Mouse (Mus musculus) hindbrain, embryonic 13.5 days (tissue): ENCODE measurements around the gene Chchd6. TPM values are rescaled to one million over a fixed set of nuclear protein-coding genes. Genes with fewer than 3 reads are reported as not detected.

ENCODE experiments used
- ATAC-seq: fragments of 200-750 bp; cut with Nextera tagmentation; 2 replicates; pipeline ENCODE4 v1.8.0; 2017; ENCODE audit warnings: moderate TSS enrichment; ENCODE audit not compliant: low FRiP score
- H3K27ac ChIP-seq: fragments of 300-500 bp; sonication (generic); 2 replicates; pipeline ENCODE4 v1.5.1; 2015; ENCODE audit warnings: inconsistent platforms, mild to moderate bottlenecking, moderate library complexity
- H3K27me3 ChIP-seq: fragments of 300-500 bp; sonication (generic); 2 replicates; pipeline ENCODE4 v1.6.1; 2015; ENCODE audit warnings: mild to moderate bottlenecking, inconsistent platforms
- H3K36me3 ChIP-seq: fragments of 300-500 bp; sonication (generic); 2 replicates; pipeline ENCODE4 v1.6.1; 2015; ENCODE audit warnings: mild to moderate bottlenecking, inconsistent platforms
- H3K4me1 ChIP-seq: fragments of 300-500 bp; sonication (generic); replicated peaks from 2 replicates; pipeline ENCODE4 v1.6.1; 2015; ENCODE audit warnings: inconsistent platforms
- H3K4me2 ChIP-seq: fragments of 300-500 bp; sonication (generic); 2 replicates; pipeline ENCODE4 v1.6.1; 2015; ENCODE audit warnings: inconsistent platforms, mild to moderate bottlenecking, moderate library complexity
- H3K4me3 ChIP-seq: fragments of 300-500 bp; sonication (generic); 2 replicates; pipeline ENCODE4 v1.5.1; 2015; ENCODE audit warnings: mild to moderate bottlenecking, inconsistent platforms
- H3K9ac ChIP-seq: fragments of 300-500 bp; sonication (generic); 2 replicates; pipeline ENCODE4 v1.6.1; 2015; ENCODE audit warnings: mild to moderate bottlenecking, inconsistent platforms
- H3K9me3 ChIP-seq: fragments of 300-500 bp; sonication (generic); 2 replicates; pipeline ENCODE4 v1.6.1; 2016; ENCODE audit warnings: inconsistent platforms
- WGBS: fragments of 180-500 bp; shearing (Covaris S2); methylation state at CpG from one replicate; pipeline ENCODE4 v1.1.7; 2015; 5-methylcytosine and 5-hydroxymethylcytosine counted together
- polyA plus RNA-seq: library from polyadenylated mRNA; unstranded; fragments of >200 nt; fragmentation: Nextera tagmentation; extraction: Ambion mirVana; gene quantifications from 2 replicates; pipeline ENCODE4 v1.2.1, GENCODE M21; 2015

Gene Chchd6
- polyA plus RNA-seq, 1 experiment from 2014 or later: 126 TPM

DNA sequence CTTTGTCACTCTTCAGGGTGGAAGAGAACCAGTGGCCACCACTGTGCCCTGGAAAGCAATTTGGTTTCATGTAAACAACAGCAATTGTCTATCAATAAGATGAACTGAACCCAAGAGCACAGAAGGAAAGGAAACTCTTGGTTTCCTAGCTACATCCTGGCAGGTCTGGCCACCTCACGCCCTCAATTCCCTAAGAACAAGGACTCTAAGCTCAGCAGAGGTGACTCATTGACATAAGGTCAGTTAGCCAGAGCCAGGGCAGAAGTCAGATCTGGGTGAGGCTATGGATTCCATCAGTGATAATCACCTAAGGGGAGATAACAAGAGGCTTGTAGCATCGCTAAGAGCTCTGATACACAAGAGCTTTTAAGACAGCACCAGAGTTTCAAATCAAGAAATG is 137.9 kb downstream of the Chchd6 start:
- 86% methylated on average over 2 of the region's 2 CpGs for WGBS
- no peak overlapping the region for H3K4me3 ChIP-seq
- H3K27ac ChIP-seq: no peak overlapping the region
- no peaks in the 10 kb centered on the region for H3K27me3 ChIP-seq
- peaks cover 17% of the 10 kb centered on the region for H3K4me1 ChIP-seq
- H3K9me3 ChIP-seq: no peaks in the 10 kb centered on the region
- no peak overlapping the region for H3K4me2 ChIP-seq
- no peaks in the 10 kb centered on the region for H3K36me3 ChIP-seq
- no peak for ATAC-seq
- no peak overlapping the region for H3K9ac ChIP-seq

DNA sequence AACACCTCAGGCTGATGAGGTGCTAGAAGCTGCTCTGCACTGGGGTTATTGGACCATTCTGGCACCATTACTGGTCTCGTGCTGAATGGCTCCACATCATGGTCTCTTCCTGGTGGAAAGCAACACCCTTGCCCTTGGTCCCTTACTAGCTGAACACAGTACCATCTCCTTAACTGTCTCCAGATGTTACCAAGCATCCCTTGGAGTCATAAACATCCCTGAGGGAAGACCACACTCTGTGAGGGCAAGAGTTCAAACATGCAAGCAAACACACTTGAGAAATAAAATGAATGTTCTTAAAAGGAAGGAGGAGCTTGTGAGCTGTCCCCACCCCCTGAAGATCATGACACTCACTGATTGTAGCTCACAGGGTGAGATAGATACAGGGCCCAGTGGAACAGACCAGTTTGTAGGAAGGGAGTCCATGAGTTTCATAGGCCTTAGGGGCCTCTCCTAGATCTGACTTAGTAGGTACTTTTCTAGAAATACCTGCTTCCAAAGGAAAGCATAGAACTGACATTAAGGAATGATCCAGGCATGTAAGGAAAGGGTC is 139.0 kb downstream of the Chchd6 start:
- no peak for ATAC-seq
- no peak overlapping the region for H3K9ac ChIP-seq
- WGBS: 76% methylated on average over 1 of the region's 1 CpGs
- no peaks in the 10 kb centered on the region for H3K9me3 ChIP-seq
- H3K4me3 ChIP-seq: no peak overlapping the region
- no peak overlapping the region for H3K27ac ChIP-seq
- H3K36me3 ChIP-seq: no peaks in the 10 kb centered on the region
- no peak overlapping the region for H3K4me2 ChIP-seq
- no peaks in the 10 kb centered on the region for H3K27me3 ChIP-seq
- H3K4me1 ChIP-seq: peaks cover 17% of the 10 kb centered on the region

DNA sequence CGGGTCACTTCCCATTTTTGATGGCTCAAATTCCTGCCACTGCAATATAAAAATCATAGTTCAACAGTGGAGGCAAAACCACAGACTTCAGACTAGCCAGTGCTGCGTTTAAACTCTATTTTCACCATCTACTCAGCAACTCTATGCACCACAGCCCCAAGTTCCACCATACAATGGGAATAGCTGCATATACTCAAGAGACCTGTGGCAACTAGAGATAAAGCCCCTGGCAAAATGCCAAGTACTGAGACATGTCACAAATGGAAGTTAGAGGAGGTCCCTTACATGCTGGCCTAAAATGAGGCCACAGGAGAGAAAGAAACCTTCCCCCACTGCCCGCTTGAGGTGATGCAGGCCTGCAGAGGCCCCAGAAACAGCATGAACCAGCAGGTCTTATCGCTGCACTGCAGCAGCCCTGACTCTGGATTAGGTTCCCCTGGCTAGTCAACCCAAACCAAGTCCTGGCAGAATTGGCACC is 139.9 kb downstream of the Chchd6 start:
- H3K27me3 ChIP-seq: no peaks in the 10 kb centered on the region
- H3K27ac ChIP-seq: no peak overlapping the region
- H3K4me1 ChIP-seq: peaks cover 17% of the 10 kb centered on the region
- H3K9ac ChIP-seq: no peak overlapping the region
- no peak overlapping the region for H3K4me2 ChIP-seq
- no peaks in the 10 kb centered on the region for H3K9me3 ChIP-seq
- H3K36me3 ChIP-seq: no peaks in the 10 kb centered on the region
- 77% methylated on average over 4 of the region's 4 CpGs for WGBS
- ATAC-seq: no peak
- no peak overlapping the region for H3K4me3 ChIP-seq

DNA sequence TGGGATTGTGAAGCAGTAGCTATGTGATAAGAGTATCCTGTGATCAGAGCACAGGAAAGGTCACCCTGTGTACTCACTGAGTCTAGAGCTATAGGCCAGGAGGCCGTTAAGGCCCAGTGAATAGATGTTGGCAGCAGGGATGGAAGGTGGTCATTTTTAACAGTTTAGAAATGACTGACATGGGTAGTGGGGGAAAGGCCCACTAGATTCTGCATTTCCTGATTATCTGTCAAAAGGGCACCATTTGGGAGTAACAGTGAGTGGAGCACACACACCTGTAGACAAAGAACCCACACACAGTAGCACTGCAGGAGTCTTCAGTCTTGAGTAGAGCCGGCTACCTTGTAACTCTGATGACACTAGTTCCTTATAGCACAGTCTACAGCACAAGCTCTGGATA is 141.0 kb downstream of the Chchd6 start:
- Histone ChIP-seq H3K4me2 (no peak overlapping the region), H3K27ac (no peak overlapping the region), H3K4me1 (peaks cover 17% of the 10 kb centered on the region), H3K36me3 (no peaks in the 10 kb centered on the region), H3K27me3 (no peaks in the 10 kb centered on the region), H3K9me3 (no peaks in the 10 kb centered on the region), H3K4me3 (no peak overlapping the region), H3K9ac (no peak overlapping the region)
- WGBS: 85% methylated on average over 2 of the region's 2 CpGs
- no peak for ATAC-seq

DNA sequence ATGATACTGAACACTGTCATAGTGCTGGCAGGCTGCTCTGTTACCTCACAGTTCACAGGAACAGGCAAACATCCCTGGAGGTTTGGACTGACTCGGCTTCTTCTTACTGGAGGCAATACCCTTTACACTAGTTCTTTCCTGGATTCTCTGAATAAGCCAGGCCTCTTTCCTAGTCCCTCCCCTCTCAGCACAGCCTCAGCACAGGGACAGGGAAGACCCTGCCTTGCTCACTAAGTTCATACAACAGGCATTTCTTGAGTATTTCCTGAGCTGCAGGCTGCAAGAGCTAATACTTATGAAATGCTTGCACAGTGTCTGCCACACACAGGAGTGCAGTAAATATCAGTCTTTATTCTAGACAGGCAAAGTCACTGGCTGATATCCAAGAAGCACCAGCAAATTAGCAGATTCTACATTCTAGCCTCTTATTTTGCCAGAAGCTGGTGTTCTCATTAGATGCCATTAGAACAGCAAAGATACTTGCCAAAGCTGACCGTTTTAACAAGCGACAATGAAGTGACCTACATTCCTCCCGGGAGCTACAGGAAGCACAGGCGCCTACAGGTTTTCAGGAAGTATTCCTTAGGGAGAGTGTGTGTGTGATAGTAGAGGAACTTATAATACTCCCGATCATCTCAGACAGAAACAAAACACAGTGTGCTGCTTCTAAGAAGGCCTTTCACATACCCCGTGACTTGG is 142.3 kb downstream of the Chchd6 start:
- H3K4me1 ChIP-seq: peaks cover 25% of the 10 kb centered on the region
- ATAC-seq: no peak; the same call in 1 of the 2 replicates
- no peaks in the 10 kb centered on the region for H3K27me3 ChIP-seq
- no peaks in the 10 kb centered on the region for H3K36me3 ChIP-seq
- H3K9me3 ChIP-seq: no peaks in the 10 kb centered on the region
- 68% methylated on average over 7 of the region's 7 CpGs for WGBS
- H3K4me3 ChIP-seq: no peak overlapping the region
- H3K27ac ChIP-seq: peak overlapping the region; percentile 58; the same call in 1 of the 2 replicates
- no peak overlapping the region for H3K4me2 ChIP-seq
- H3K9ac ChIP-seq: no peak overlapping the region

DNA sequence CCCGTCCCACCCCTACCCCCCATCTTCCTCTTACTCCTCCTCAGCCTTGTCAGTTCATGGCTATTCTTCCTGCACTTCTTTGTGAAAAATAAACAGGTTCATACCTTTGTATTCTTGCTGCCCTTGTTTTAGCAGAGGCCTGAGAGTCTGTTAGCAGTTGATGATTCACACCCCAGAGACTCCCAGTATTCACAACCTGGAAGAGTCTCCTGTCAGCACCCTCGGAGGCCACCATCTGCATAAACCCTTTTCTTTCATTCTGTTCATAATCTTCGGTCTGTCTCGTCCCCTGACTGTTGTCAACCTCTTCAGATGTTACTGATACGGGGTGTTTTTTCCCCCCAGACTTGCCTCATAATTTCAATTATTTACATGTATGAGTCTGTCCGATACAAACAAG is 143.1 kb downstream of the Chchd6 start:
- Histone ChIP-seq H3K9ac (no peak overlapping the region), H3K4me3 (no peak overlapping the region), H3K4me1 (peaks cover 25% of the 10 kb centered on the region), H3K36me3 (no peaks in the 10 kb centered on the region), H3K27ac (no peak overlapping the region), H3K4me2 (no peak overlapping the region), H3K9me3 (no peaks in the 10 kb centered on the region), H3K27me3 (no peaks in the 10 kb centered on the region)
- 79% methylated on average over 6 of the region's 6 CpGs for WGBS
- no peak for ATAC-seq

DNA sequence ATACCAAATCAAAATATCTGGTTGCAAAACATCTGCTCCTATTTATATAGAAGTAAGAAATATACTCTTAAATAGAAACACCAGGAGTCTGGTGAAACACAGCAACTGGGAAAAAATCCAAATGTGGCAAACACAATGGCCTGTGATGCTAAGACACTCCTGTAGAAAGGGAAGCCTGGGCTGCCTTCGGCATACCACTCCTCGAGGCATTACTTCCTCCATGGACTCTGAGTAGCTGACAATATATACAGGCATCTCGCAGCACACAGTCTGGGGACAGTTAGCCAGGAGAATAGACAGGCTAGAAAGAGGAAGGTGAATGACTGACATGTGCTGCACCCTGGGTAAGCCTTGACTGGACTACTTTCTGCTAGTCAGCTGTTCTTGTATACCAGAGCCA is 146.7 kb downstream of the Chchd6 start:
- Histone ChIP-seq H3K9ac (no peak overlapping the region), H3K4me3 (no peak overlapping the region), H3K27me3 (no peaks in the 10 kb centered on the region), H3K4me2 (no peak overlapping the region), H3K4me1 (peaks cover 17% of the 10 kb centered on the region), H3K27ac (no peak overlapping the region), H3K36me3 (no peaks in the 10 kb centered on the region), H3K9me3 (no peaks in the 10 kb centered on the region)
- WGBS: 79% methylated on average over 3 of the region's 3 CpGs
- ATAC-seq: no peak

DNA sequence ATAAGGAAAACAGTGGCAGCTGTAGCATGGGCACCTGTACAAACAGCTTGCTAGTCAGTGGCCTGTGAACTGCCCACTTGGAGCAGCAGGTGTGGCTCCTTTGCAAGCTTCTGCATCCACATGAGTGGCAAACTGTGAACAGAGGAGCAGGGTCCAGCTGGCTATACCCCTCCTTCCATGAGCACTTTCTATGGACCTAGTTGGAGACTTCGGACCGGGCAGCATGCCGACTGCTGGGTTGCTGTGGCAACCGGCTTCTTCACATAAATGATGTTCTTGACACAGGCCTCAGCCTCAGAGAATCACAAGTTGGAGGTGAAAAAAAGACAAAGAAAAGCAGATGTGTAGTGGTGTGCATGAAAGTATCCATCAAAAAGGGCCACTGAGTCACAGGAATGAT is 154.8 kb downstream of the Chchd6 start:
- Histone ChIP-seq H3K27me3 (no peaks in the 10 kb centered on the region), H3K4me1 (peaks cover 15% of the 10 kb centered on the region), H3K36me3 (no peaks in the 10 kb centered on the region), H3K27ac (no peak overlapping the region), H3K9me3 (no peaks in the 10 kb centered on the region), H3K4me3 (no peak overlapping the region), H3K4me2 (no peak overlapping the region), H3K9ac (no peak overlapping the region)
- no peak for ATAC-seq
- WGBS: 48% methylated on average over 4 of the region's 4 CpGs

DNA sequence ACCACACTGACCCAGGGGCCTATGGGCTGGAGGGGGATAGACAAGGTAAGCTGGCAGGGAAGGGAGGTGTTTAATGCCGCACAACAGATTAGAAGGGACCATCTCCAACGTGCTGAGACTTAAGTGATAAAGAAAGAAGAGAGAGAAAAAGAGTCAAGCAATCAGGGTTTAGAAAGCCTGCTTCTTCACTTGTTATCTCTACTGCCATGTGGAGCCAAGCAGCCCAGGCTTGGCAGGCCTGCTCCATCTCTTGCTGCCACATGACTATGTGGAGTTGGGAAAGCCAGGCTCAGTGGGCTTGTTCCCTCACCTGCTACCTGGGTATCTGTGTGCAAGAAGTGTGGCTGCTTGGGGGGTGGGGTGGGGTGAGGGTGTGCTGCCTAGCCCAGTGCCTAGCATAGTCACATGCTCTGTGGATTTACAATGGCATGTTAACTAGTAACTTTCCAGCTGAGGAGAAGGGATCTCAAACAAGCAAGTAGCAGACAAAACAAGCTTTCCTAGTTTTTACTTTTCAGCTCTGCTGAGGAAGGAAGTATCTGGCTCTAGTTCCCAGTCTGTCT is 163.5 kb downstream of the Chchd6 start:
- H3K9me3 ChIP-seq: no peaks in the 10 kb centered on the region
- H3K4me2 ChIP-seq: no peak overlapping the region
- H3K27ac ChIP-seq: no peak overlapping the region
- no peaks in the 10 kb centered on the region for H3K27me3 ChIP-seq
- 89% methylated on average over 2 of the region's 2 CpGs for WGBS
- H3K4me1 ChIP-seq: 0 out of 2 replicates have a peak, but pooled peaks cover 2% of the 10 kb centered on the region
- ATAC-seq: no peak
- no peak overlapping the region for H3K4me3 ChIP-seq
- no peaks in the 10 kb centered on the region for H3K36me3 ChIP-seq
- H3K9ac ChIP-seq: no peak overlapping the region

DNA sequence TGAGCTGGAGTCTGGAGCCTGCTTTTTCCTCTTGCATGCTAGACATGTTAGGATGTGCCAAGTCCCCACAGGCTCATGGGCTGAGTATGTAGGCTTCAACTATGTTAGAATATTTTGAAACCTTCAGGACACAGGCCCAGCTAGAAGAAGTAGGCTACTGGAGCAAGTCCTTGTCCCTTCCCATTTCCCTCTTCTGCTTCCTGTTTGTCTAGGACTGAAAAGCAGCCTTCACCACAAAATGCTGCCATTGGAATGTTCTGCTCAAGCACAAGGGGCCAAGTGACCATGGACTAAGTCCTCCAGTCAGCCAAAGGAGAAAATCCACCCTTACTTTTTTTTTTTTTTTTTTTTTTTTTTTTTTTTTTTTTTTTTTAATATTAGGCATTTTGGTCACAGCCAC is 164.7 kb downstream of the Chchd6 start:
- Histone ChIP-seq H3K27me3 (no peaks in the 10 kb centered on the region), H3K9ac (no peak overlapping the region), H3K4me1 (0 out of 2 replicates have a peak, but pooled peaks cover 2% of the 10 kb centered on the region), H3K4me3 (no peak overlapping the region), H3K36me3 (no peaks in the 10 kb centered on the region), H3K4me2 (no peak overlapping the region), H3K27ac (no peak overlapping the region), H3K9me3 (no peaks in the 10 kb centered on the region)
- ATAC-seq: no peak

DNA sequence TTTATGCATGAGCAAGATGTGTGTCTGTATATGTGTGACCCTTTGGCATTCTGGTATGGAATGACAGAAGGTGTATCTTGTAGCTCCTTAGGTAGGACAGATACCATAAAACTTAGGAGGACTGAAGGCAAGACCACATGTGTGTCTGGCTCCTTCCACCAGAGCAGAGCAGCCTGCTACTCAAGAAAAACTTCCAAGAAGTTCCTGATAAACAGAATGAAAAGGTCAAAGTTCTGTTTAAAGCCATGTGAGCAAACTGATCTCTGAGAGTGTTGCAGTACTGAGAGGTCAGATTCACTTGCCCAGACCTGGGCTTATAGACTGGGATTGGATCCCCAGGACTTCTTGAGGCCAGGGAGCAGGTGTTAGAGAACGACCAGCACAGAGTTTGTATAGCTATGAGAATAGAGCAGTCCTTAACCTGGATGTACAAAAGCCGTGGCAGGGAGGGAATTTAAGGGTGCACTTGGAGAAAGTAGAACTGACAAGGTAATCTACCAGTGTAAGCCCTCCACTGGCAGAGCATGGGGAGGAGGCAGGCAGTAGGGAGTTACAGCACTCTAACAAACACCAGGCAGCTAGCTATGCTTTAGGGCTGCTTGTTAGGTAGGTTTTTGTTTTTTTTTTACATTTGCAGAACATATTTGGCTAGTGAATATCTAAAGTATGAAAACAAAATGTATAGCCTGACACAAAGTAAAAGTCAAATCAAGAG is 166.6 kb downstream of the Chchd6 start:
- Histone ChIP-seq H3K27me3 (no peaks in the 10 kb centered on the region), H3K27ac (no peak overlapping the region), H3K4me3 (no peak overlapping the region), H3K9ac (no peak overlapping the region), H3K9me3 (no peaks in the 10 kb centered on the region), H3K4me2 (no peak overlapping the region), H3K4me1 (0 out of 2 replicates have a peak, but pooled peaks cover 6% of the 10 kb centered on the region), H3K36me3 (no peaks in the 10 kb centered on the region)
- 80% methylated on average over 2 of the region's 2 CpGs for WGBS
- no peak for ATAC-seq

DNA sequence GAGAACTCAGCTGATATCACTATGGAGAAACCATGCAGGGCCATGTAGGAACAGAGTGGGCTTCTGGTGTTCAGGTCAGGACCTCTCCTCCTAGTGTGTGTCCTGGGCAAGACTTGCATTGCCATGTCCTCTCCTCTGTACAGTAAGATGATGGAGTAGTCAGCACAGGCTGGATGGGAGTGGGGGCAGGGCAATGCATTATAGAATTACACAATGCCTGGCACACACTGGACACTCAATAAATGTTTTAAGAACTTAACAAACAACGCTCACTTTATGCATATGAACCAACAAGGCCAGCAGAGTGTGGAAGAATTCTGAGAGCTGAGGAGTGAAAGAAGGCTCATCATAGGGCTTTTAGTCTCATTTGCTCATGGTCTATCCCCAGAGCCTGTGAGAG is 171.0 kb downstream of the Chchd6 start:
- H3K36me3 ChIP-seq: no peaks in the 10 kb centered on the region
- H3K4me2 ChIP-seq: no peak overlapping the region
- no peak for ATAC-seq
- H3K4me1 ChIP-seq: 0 out of 2 replicates have a peak, but pooled peaks cover 10% of the 10 kb centered on the region
- no peaks in the 10 kb centered on the region for H3K9me3 ChIP-seq
- H3K9ac ChIP-seq: no peak overlapping the region
- H3K4me3 ChIP-seq: no peak overlapping the region
- 90% methylated on average over 1 of the region's 1 CpGs for WGBS
- H3K27ac ChIP-seq: no peak overlapping the region
- H3K27me3 ChIP-seq: no peaks in the 10 kb centered on the region
